Mouse (Mus musculus): ENCODE measurements around the gene Plek.

The Plek gene

GRCm38 (mm10) chr11:17000353-17001334 lies 51.5 kb downstream of the Plek start:
- no peak for DNase-seq (ENCODE audit: low spot score in 2 of 2)

- DNase-seq (ENCODE audit: low spot score in 2 of 2), result no peak
Measured at GRCm38 (mm10) chr11:16999933-17000332, 52.2 kb downstream of the Plek start.

GRCm38 (mm10) chr11:16999387-16999786 lies 52.8 kb downstream of the Plek start:
- DNase-seq (ENCODE audit: low spot score in 2 of 2), result no peak

- DNase-seq (ENCODE audit: low spot score in 2 of 2), result no peak
Measured at GRCm38 (mm10) chr11:16997465-16997864, 54.7 kb downstream of the Plek start.

- no peak for DNase-seq (ENCODE audit: low spot score in 2 of 2)
Measured at GRCm38 (mm10) chr11:16996818-16997217, 55.4 kb downstream of the Plek start.

- DNase-seq (ENCODE audit: low spot score in 2 of 2), result no peak
Measured at GRCm38 (mm10) chr11:16992880-16993279, 59.3 kb downstream of the Plek start.

- no peak for DNase-seq (ENCODE audit: low spot score in 2 of 2)
Measured at GRCm38 (mm10) chr11:16989885-16990284, 62.3 kb downstream of the Plek start.

- no peak for DNase-seq (ENCODE audit: low spot score in 2 of 2)
Measured at GRCm38 (mm10) chr11:16987745-16988328, 64.3 kb downstream of the Plek start.

GRCm38 (mm10) chr11:16986550-16987187 lies 65.5 kb downstream of the Plek start:
- DNase-seq (ENCODE audit: low spot score in 2 of 2), result no peak

GRCm38 (mm10) chr11:16978161-16978707 lies 73.9 kb downstream of the Plek start:
- DNase-seq (ENCODE audit: low spot score in 2 of 2), result peak in 1 of 2 experiments; percentile 54

GRCm38 (mm10) chr11:16977611-16978010 lies 74.6 kb downstream of the Plek start:
- DNase-seq (ENCODE audit: low spot score in 2 of 2), result no peak

- peak in 1 of 2 experiments; percentile 20 for DNase-seq (ENCODE audit: low spot score in 2 of 2)
Measured at GRCm38 (mm10) chr11:16976937-16977336, 75.2 kb downstream of the Plek start.

GRCm38 (mm10) chr11:16973086-16973485 lies 79.1 kb downstream of the Plek start:
- DNase-seq (ENCODE audit: low spot score in 2 of 2), result no peak

GRCm38 (mm10) chr11:16972027-16972426 lies 80.2 kb downstream of the Plek start:
- no peak for DNase-seq (ENCODE audit: low spot score in 2 of 2)

- no peak for DNase-seq (ENCODE audit: low spot score in 2 of 2)
Measured at GRCm38 (mm10) chr11:16969650-16970049, 82.5 kb downstream of the Plek start.

- peak in 1 of 2 experiments; percentile 45 for DNase-seq (ENCODE audit: low spot score in 2 of 2)
Measured at GRCm38 (mm10) chr11:16967806-16968205, 84.4 kb downstream of the Plek start.

GRCm38 (mm10) chr11:16958520-16958919 lies 93.7 kb downstream of the Plek start:
- no peak for DNase-seq (ENCODE audit: low spot score in 2 of 2)

GRCm38 (mm10) chr11:16957030-16957429 lies 95.2 kb downstream of the Plek start:
- DNase-seq (ENCODE audit: low spot score in 2 of 2), result no peak

- no peak for DNase-seq (ENCODE audit: low spot score in 2 of 2)
Measured at GRCm38 (mm10) chr11:16956115-16956862, 95.9 kb downstream of the Plek start.

- no peak for DNase-seq (ENCODE audit: low spot score in 2 of 2)
Measured at GRCm38 (mm10) chr11:16951761-16952010, 100.5 kb downstream of the Plek start.

GRCm38 (mm10) chr11:16950976-16951760 lies 101.0 kb downstream of the Plek start, which contains the start of gene Fbxo48:
Gene Fbxo48, plus strand, starts transcription at chr11:16951375.
- peak; percentile 94 to 97 for DNase-seq (ENCODE audit: low spot score in 2 of 2)
